Mouse (Mus musculus) MEL (cell line): ENCODE results near the gene Lrp4. TPM values are rescaled to one million over a fixed set of nuclear protein-coding genes. Genes with fewer than 3 reads are reported as not detected.

Experiments used
- DNase-seq: peaks from one replicate; pipeline ENCODE4 v3.0.0; 2011; ENCODE audit warnings: low read depth, low spot score
- H3K27ac ChIP-seq: 2 replicates; pipeline ENCODE4 v1.5.1; 2012; ENCODE audit warnings: low read depth, mild to moderate bottlenecking, control low read depth, low read length, moderate library complexity; ENCODE audit not compliant: control insufficient read depth
- H3K27me3 ChIP-seq, 2 experiments: fragments of 150-350 bp in 1 of 2; sonication (generic) in 1 of 2; 2 replicates each; pipeline ENCODE4 v1.6.1; 2012; ENCODE audit warnings: low read length in 2 of 2, mild to moderate bottlenecking in 2 of 2, improper control_type of control experiment in 1 of 2, moderate library complexity in 1 of 2; ENCODE audit not compliant: insufficient read depth in 2 of 2, control insufficient read depth in 1 of 2
- H3K36me3 ChIP-seq, 2 experiments: 2 replicates each; pipeline ENCODE4 v1.6.1; 2012 to 2014; ENCODE audit warnings: low read length in 2 of 2, improper control_type of control experiment in 1 of 2, inconsistent platforms in 1 of 2, mild to moderate bottlenecking in 1 of 2; ENCODE audit not compliant: insufficient read depth in 2 of 2, control insufficient read depth in 1 of 2
- H3K4me1 ChIP-seq, 2 experiments: fragments of 150-350 bp in 1 of 2; sonication (generic) in 1 of 2; 2 replicates each; pipeline ENCODE4 v1.6.1; 2012; ENCODE audit warnings: low read length in 2 of 2, improper control_type of control experiment in 1 of 2, mild to moderate bottlenecking in 1 of 2; ENCODE audit not compliant: insufficient read depth in 2 of 2, control insufficient read depth in 1 of 2
- H3K4me3 ChIP-seq, 2 experiments: fragments of 150-350 bp in 1 of 2; sonication (generic) in 1 of 2; 2 replicates each; pipeline ENCODE4 v1.5.1; 2012; ENCODE audit warnings: low read depth in 2 of 2, low read length in 2 of 2, mild to moderate bottlenecking in 2 of 2, moderate library complexity in 2 of 2, control low read depth in 1 of 2, improper control_type of control experiment in 1 of 2; ENCODE audit not compliant: control insufficient read depth in 1 of 2, insufficient read depth in 1 of 2
- H3K79me2 ChIP-seq: 2 replicates; pipeline ENCODE4 v1.6.1; 2012; ENCODE audit warnings: mild to moderate bottlenecking, low read length, moderate library complexity; ENCODE audit not compliant: control insufficient read depth, poor library complexity, insufficient read depth
- H3K9ac ChIP-seq: 2 replicates; pipeline ENCODE4 v1.6.1; 2012; ENCODE audit warnings: low read depth, mild to moderate bottlenecking, control low read depth, low read length, moderate library complexity; ENCODE audit not compliant: control insufficient read depth, poor library complexity, severe bottlenecking
- H3K9me3 ChIP-seq: fragments of 150-350 bp; sonication (generic); replicated peaks from 2 replicates; pipeline ENCODE4 v1.6.1; 2012; ENCODE audit warnings: mild to moderate bottlenecking, low read length, improper control_type of control experiment, moderate library complexity; ENCODE audit not compliant: insufficient read depth
- CHD1 ChIP-seq: IDR thresholded peaks from 2 replicates; pipeline ENCODE4 v1.6.1; 2012; ENCODE audit warnings: low read depth, mild to moderate bottlenecking, inconsistent platforms, low read length, improper control_type of control experiment
- CTCF ChIP-seq, 3 experiments: IDR thresholded peaks in 2 of 3; conservative IDR thresholded peaks in 1 of 3; 2 replicates each; pipeline ENCODE4 v1.5.1; 2011 to 2012; ENCODE audit warnings: low read length in 3 of 3, low read depth in 2 of 3, mild to moderate bottlenecking in 2 of 3, improper control_type of control experiment in 1 of 3, inconsistent platforms in 1 of 3, mixed read lengths in 1 of 3, moderate library complexity in 1 of 3; ENCODE audit not compliant: control insufficient read depth in 1 of 3, insufficient read depth in 1 of 3, poor library complexity in 1 of 3, severe bottlenecking in 1 of 3
- ELF1 ChIP-seq: IDR thresholded peaks from 2 replicates; pipeline ENCODE4 v1.6.1; 2014; ENCODE audit warnings: low read depth, mild to moderate bottlenecking, inconsistent platforms, low read length, improper control_type of control experiment, moderate library complexity
- ETS1 ChIP-seq: IDR thresholded peaks from 2 replicates; pipeline ENCODE4 v1.6.1; 2012; ENCODE audit warnings: low read depth, mild to moderate bottlenecking, inconsistent platforms, low read length, improper control_type of control experiment, moderate library complexity
- GABPA ChIP-seq: IDR thresholded peaks from 2 replicates; pipeline ENCODE4 v1.6.1; 2012; ENCODE audit warnings: low read depth, mild to moderate bottlenecking, inconsistent platforms, low read length, improper control_type of control experiment, moderate library complexity
- GATA1 ChIP-seq: IDR thresholded peaks from 2 replicates; pipeline ENCODE4 v1.6.1; 2011; ENCODE audit warnings: low read depth, low read length, improper control_type of control experiment
- JUND ChIP-seq: IDR thresholded peaks from 2 replicates; pipeline ENCODE4 v1.6.1; 2011; ENCODE audit warnings: low read depth, mild to moderate bottlenecking, improper control_type of control experiment, low read length
- KAT2A ChIP-seq: conservative IDR thresholded peaks from 2 replicates; pipeline ENCODE4 v1.6.1; 2012; ENCODE audit warnings: low read depth, low read length, improper control_type of control experiment, inconsistent platforms
- MAFK ChIP-seq: IDR thresholded peaks from 2 replicates; pipeline ENCODE4 v1.6.1; 2011; ENCODE audit warnings: low read depth, mild to moderate bottlenecking, low read length, improper control_type of control experiment, borderline replicate concordance
- MAX ChIP-seq: IDR thresholded peaks from 2 replicates; pipeline ENCODE4 v1.6.1; 2011; ENCODE audit warnings: low read length, improper control_type of control experiment
- MAZ ChIP-seq: IDR thresholded peaks from 2 replicates; pipeline ENCODE4 v1.6.1; 2012; ENCODE audit warnings: low read depth, mild to moderate bottlenecking, inconsistent platforms, low read length, improper control_type of control experiment
- MYC ChIP-seq: IDR thresholded peaks from 2 replicates; pipeline ENCODE4 v1.6.1; 2011; ENCODE audit warnings: low read depth, mild to moderate bottlenecking, low read length, improper control_type of control experiment, moderate library complexity
- NELFE ChIP-seq: IDR thresholded peaks from 2 replicates; pipeline ENCODE4 v1.6.1; 2011; ENCODE audit warnings: low read depth, low read length, improper control_type of control experiment
- POLR2A ChIP-seq, 2 experiments: IDR thresholded peaks; 2 replicates each; pipeline ENCODE4 v1.6.1; 2011 to 2012; ENCODE audit warnings: low read length in 2 of 2, mild to moderate bottlenecking in 2 of 2, control low read depth in 1 of 2, improper control_type of control experiment in 1 of 2, low read depth in 1 of 2, moderate library complexity in 1 of 2; ENCODE audit not compliant: control insufficient read depth in 1 of 2, insufficient read depth in 1 of 2, poor library complexity in 1 of 2
- POLR2AphosphoS5 ChIP-seq: IDR thresholded peaks from 2 replicates; pipeline ENCODE4 v1.6.1; 2012; ENCODE audit warnings: low read depth, borderline replicate concordance, mild to moderate bottlenecking, inconsistent platforms, low read length, moderate library complexity, mixed read lengths
- SIN3A ChIP-seq: IDR thresholded peaks from 2 replicates; pipeline ENCODE4 v1.6.1; 2012; ENCODE audit warnings: low read length, improper control_type of control experiment, inconsistent platforms
- TAL1 ChIP-seq: IDR thresholded peaks from 2 replicates; pipeline ENCODE4 v1.6.1; 2012; ENCODE audit warnings: mild to moderate bottlenecking, inconsistent platforms, low read length, moderate library complexity, mixed read lengths
- TBP ChIP-seq: IDR thresholded peaks from 2 replicates; pipeline ENCODE4 v1.8.0; 2011; ENCODE audit warnings: low read depth, low read length, improper control_type of control experiment
- UBTF ChIP-seq: IDR thresholded peaks from 2 replicates; pipeline ENCODE4 v1.6.1; 2012; ENCODE audit warnings: low read depth, mild to moderate bottlenecking, inconsistent platforms, low read length, improper control_type of control experiment, moderate library complexity, borderline replicate concordance; ENCODE audit not compliant: insufficient read depth
- USF2 ChIP-seq, 2 experiments: IDR thresholded peaks; 2 replicates each; pipeline ENCODE4 v1.6.1; 2011 to 2012; ENCODE audit warnings: improper control_type of control experiment in 2 of 2, low read length in 2 of 2, borderline replicate concordance in 1 of 2, inconsistent platforms in 1 of 2, low read depth in 1 of 2, mild to moderate bottlenecking in 1 of 2; ENCODE audit not compliant: insufficient read depth in 1 of 2
- ZC3H11A ChIP-seq: IDR thresholded peaks from 2 replicates; pipeline ENCODE4 v1.6.1; 2012; ENCODE audit warnings: low read depth, mild to moderate bottlenecking, inconsistent platforms, low read length, improper control_type of control experiment
- ZKSCAN1 ChIP-seq: IDR thresholded peaks from 2 replicates; pipeline ENCODE4 v1.6.1; 2012; ENCODE audit warnings: low read depth, mild to moderate bottlenecking, inconsistent platforms, low read length, improper control_type of control experiment, moderate library complexity
- ZNF384 ChIP-seq: IDR thresholded peaks from 2 replicates; pipeline ENCODE4 v1.6.1; 2012; ENCODE audit warnings: low read depth, mild to moderate bottlenecking, inconsistent platforms, low read length, improper control_type of control experiment
- polyA plus RNA-seq, 2 experiments: library from polyadenylated mRNA; stranded (reverse) in 1 of 2; unstranded in 1 of 2; fragments of >175 nt in 1 of 2; fragments of >200 nt in 1 of 2; gene quantifications; 2 replicates each; pipeline versions ENCODE4 v1.2.1 to v1.2.4; 2012; ENCODE audit warnings: low replicate concordance in 2 of 2, low read depth in 1 of 2; ENCODE audit not compliant: insufficient read length in 2 of 2, insufficient read depth in 1 of 2, missing spikeins in 1 of 2
- total RNA-seq: library from RNA; depleted of rRNA; stranded (reverse); fragments of 300-350 nt; gene quantifications from 2 replicates; pipeline ENCODE4 v1.2.3, GENCODE M21; 2012

Gene Lrp4
- total and polyA plus RNA-seq, 3 experiments = 1.1 to 2.8 TPM; not detected in 1

DNA sequence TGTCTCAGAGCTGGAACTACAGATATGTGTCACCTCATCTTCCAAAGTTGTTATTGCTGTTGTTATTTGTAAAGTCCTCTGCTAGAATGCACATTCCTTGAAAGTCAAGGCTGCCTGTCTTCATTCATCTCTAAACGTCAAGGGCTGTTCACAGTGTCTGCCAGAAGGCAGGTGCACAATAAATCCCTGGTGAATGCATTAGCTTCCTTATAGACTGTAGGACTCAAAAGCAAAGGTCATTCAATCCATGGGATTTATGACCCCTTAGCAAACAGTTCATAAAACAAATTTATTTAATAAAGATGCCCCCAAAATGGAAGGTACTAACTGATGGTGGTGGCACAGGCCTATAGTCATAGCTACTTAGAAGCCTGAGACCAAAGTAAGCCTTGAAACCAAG, 7.6 kb upstream of the Lrp4 start:
- H3K27me3 ChIP-seq = no peaks in the 10 kb centered on the region
- no peak for DNase-seq
- peaks cover 0 to 3% of the 10 kb centered on the region in 2 experiments; a peak in 3 of 4 replicates for H3K4me1 ChIP-seq
- no peak overlapping the region for H3K9ac ChIP-seq
- H3K36me3 ChIP-seq = peaks cover 0 to 15% of the 10 kb centered on the region in 2 experiments; a peak in 2 of 4 replicates
- no peaks in the 10 kb centered on the region for H3K9me3 ChIP-seq
- H3K4me3 ChIP-seq = no peak overlapping the region
- no peak for TF ChIP-seq ZC3H11A
- TF ChIP-seq POLR2AphosphoS5 = no peak
- TF ChIP-seq ZKSCAN1 = no peak
- TF ChIP-seq MAZ = no peak
- no peak for TF ChIP-seq JUND
- no peaks in the 10 kb centered on the region for H3K79me2 ChIP-seq
- no peak overlapping the region for H3K27ac ChIP-seq

DNA sequence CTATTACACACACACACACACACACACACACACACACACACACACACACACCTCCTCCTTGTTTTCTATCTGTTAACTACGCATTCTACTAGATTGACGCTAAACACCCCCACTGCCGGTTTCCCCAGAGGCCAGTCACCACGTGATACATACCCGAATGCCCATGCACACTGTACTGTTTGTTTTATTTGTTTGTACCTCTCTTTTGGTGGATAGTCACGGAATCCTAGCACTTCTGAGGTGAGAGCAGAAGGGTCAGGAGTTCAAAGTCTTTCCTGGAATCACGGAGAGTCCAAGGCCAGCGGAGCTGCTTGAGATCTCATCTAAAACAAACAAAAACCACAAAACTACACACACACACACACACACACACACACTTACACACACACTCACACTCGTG, 7.0 kb upstream of the Lrp4 start:
- Histone ChIP-seq H3K4me1 (peaks cover 0 to 3% of the 10 kb centered on the region in 2 experiments; a peak in 3 of 4 replicates), H3K27ac (no peak overlapping the region), H3K9me3 (no peaks in the 10 kb centered on the region), H3K79me2 (no peaks in the 10 kb centered on the region), H3K36me3 (peaks cover 0 to 9% of the 10 kb centered on the region in 2 experiments; a peak in 2 of 4 replicates), H3K4me3 (no peak overlapping the region), H3K9ac (no peak overlapping the region), H3K27me3 (no peaks in the 10 kb centered on the region)
- DNase-seq = no peak
- TF ChIP-seq GATA1 (no peak), GABPA (no peak), ELF1 (no peak), TAL1 (no peak), MAFK (no peak), SIN3A (no peak), MAZ (no peak), ZNF384 (no peak), POLR2A (IDR thresholded peaks at IDR 0.05; ENCODE audit: control insufficient read depth in 1 of 2, insufficient read depth in 1 of 2, low read depth in 1 of 2, low read length in 2 of 2, poor library complexity in 1 of 2) (no peak), ETS1 (no peak), CTCF (IDR thresholded peaks at IDR 0.05 in 2 of 3, conservative IDR thresholded peaks at IDR 0.05 in 1 of 3; ENCODE audit: control insufficient read depth in 1 of 3, insufficient read depth in 1 of 3, low read depth in 2 of 3, low read length in 3 of 3, poor library complexity in 1 of 3, severe bottlenecking in 1 of 3) (no peak), KAT2A (no peak), USF2 (IDR thresholded peaks at IDR 0.05; ENCODE audit: borderline replicate concordance in 1 of 2, insufficient read depth in 1 of 2, low read depth in 1 of 2, low read length in 2 of 2) (no peak), CHD1 (no peak), POLR2AphosphoS5 (no peak), MAX (no peak), TBP (no peak), MYC (no peak), NELFE (no peak), UBTF (no peak)
